Mouse (Mus musculus) telencephalon, adult 2 months (tissue): ENCODE measurements at regions not wholly inside any gene's neighbourhood (a gene's known extent, or its start where the extent isn't known, plus 50 kb on each side); places are given as distances from the start of the nearest gene placed in this dataset.

Experiments used
- DNase-seq: peaks from one replicate; pipeline ENCODE4 v3.0.0-alpha.2; 2011; ENCODE audit warnings: low read depth, low spot score

DNA sequence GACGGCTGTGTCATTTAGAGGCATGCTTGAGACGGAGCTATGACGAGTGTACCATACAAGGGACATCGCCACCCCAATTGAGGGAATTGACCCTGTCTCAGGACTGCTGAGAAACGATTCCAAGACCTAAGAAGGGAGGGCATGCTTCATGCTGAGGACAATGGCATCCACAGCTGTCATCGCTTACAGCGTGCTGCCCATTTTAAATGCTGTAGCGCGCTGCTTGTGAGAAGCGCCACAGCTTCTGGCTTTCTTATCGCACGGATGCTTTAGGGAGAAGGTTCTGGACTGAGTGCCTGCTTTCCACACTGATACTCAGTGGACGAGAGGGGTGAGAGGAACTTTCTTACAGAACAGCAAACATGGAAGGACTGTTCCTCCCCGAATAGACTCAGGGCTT lies 357.8 kb upstream of the Arglu1 start:
- DNase-seq, result no peak

DNA sequence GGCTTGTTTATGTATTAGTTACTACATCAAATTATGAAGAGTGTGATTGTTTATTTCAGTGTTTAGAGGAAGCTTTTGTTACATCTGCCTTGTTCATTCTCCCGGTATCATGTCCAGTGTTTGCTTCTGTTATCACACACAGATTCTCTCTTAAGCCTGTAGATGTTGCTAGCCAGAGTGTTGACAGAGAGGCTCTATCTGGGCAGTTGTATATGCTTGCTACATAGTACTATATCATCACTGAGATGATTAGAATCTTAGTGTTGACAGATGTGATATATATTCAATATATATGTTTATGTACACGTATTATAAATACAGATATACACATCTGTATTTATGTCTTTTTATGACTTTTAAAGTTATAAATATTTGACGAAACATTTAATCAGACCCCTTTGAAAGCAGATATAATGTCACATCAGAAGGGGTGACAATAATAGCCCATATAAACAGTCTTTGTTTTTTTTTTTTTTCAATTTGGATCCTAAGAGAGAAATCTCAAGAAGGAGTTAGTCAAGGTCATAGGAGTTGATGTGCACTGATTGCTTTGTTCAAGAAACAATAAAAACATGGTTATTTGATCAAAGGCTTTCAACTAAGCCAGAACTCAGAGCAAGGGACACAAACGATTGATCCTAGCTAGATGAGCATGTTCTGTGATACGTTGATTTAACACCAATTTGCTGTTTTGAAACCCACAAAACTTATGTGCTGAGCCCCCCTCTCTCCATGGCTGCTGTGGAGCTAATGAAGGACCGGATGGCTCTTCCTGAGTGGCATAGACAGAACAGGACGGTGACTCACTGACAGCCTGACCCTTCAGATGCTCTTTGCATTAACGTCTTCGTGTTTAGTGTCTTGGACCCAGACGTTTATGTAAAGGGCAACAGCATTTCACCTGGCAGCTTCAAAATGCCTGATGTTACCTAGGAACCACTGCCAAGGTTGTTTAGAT lies 352.8 kb upstream of the Arglu1 start:
- DNase-seq, result no peak

GRCm38 (mm10) chr8:9029156-9029555 lies 338.8 kb upstream of the Arglu1 start:
- DNase-seq, result peak; percentile 38

DNA sequence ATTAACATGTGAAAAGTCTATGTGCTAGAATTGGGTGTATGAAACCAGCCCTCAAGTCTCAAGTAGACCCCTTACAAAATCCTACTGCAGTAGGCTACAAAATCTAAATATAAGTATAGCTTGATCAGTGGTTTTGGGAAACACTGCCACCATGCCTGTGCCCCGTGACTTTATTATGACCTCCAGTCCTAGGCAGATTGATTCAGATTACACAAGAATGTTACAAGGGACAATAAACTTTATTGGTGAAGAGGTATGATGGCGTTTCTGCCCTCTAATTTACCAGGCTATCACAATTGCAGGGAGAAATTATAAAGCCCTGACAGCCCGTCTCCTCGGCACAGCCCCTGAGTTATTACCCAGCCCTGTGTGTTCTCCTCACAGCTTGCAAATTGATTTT lies 337.4 kb upstream of the Arglu1 start:
- no peak for DNase-seq

DNA sequence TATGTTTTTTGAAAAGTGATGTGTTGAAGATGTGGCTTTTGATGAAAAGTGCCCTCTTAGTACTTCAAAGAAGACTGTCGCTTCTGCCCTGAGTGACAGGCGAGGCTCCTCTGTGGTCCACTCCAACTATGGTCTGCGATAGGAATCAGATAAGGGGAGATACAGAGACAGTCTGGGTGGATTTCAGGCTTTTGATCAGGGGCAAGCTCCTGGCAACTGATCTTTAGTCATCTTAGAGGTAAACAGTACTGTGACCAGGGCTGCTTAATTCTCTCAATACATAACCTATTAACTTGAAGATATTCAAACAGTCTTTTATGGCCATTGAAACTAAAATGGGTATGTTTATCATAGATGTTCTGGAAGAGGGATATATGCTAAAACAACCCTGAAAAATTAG lies 335.6 kb upstream of the Arglu1 start:
- no peak for DNase-seq

DNA sequence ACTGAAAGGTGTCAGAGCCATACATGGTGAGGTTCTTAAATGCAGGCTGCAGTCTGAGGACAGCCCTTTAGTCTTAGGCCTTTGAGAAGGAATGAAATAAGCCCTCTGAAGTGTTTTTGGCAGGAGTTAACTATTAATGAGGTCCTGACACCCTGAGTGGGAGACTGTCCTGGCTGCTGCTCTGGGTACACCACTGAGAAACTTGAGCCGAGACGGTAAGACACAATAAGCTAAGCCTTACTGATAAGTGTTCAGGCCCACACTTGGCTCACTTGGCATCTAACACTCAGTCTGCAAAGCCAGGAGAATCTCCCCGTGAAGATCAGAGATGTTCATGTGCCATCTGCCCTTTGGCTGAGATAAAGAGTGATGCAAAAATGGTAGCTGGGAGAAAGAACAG lies 335.1 kb upstream of the Arglu1 start:
- no peak for DNase-seq

GRCm38 (mm10) chr8:9020744-9021143 lies 330.4 kb upstream of the Arglu1 start:
- no peak for DNase-seq

DNA sequence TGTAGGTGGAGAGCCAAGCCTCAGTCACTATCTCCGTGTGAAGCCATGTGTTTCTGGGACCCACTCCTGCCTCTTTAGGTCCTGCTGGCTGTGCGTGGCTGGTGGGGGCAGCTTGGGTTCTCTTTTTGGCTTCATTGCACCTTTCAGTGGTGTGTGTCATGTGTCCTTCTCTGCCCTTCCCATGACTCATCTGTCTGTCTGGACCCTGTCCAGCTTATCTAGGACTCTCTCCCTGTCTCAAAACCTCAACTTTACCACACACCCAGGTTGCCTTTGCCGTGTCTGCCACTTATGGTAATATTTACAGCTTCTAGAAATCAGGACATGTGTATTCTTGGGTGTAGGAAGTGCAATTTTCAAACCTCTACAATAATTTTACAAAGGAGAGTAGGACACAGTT lies 329.9 kb upstream of the Arglu1 start:
- DNase-seq, result no peak

GRCm38 (mm10) chr8:9011785-9012510 lies 321.6 kb upstream of the Arglu1 start:
- no peak for DNase-seq

- no peak for DNase-seq
Observed at GRCm38 (mm10) chr8:9008006-9008780, 317.9 kb upstream of the Arglu1 start.

DNA sequence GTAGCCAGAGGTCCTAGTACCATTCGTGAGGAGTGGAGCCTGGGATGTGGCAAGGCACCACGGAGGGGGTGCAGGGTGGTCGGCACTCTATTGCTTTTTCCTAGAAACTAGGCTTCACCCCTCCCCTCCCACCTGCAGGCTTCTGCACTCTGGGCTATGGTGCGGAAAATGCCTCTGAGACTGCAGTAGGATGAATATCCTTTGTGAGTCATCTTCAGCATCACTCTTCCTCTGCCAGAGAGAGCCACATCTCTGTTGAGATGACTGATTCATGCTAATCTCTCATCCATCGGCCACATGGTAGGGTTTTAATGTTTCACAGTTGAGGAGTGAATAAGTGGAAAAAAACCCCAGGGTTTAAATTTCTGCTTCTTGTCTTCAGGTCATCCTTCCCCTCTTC lies 309.6 kb upstream of the Arglu1 start:
- no peak for DNase-seq

- DNase-seq, result no peak
Observed at GRCm38 (mm10) chr8:8997621-8998020, 307.3 kb upstream of the Arglu1 start.

DNA sequence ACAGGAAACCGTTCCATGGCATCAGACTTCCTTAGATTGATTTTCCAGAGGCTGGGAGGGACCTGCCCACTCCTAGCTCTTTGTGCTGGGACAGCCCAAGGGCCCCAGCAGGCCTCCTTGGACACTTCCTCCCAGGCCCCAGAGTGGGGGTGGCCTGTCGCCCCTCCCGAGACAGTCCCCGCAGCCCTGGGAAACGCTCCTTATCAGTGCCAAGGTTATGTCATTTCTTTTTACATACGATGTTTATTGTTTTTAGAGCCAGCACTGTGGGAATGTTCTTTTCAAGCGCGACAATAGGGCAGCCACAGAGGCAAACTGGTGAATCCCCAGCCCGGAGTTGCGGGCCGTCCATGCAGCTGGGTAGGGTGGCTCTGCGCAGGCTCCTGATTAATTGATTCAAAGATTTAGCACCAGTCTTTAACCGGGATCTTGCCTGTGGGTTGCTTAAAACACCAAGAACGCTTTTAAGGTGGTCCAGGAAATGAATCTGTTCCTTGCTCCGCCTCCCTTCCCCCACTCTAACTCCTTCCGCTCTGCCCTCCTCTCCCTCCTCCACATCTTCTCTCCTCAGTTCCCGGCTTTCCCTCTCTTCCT lies 304.4 kb upstream of the Arglu1 start:
- DNase-seq, result no peak

GRCm38 (mm10) chr8:8994008-8994407 lies 303.7 kb upstream of the Arglu1 start:
- peak; percentile 79 for DNase-seq

DNA sequence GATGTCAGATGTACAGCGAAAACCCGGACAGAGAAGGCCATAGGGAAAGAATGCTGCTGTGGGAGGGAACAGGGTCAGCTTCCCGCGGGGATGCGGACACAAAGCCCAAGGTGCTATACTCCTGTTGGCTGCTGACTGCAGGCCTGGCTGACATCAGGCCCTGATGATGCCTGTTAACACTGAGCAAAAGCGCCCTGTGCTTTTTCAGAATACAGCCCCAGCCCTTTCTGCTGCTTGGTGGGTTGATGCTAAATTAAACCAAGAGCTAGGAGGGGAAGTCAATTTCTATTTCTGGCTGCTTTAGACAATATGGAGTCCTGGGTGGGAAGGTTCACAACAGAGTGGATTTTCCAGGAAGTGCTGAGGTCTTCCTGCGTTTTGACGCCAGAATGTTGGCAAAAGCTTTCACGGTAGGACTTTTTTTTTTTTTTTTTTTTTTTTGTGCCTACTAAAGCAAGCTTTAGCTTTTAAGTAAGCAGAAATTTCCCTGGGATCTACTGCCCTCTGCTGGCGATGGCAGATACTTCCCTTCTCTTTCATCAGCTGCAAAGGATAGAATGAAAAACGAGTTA lies 302.2 kb upstream of the Arglu1 start:
- DNase-seq, result peak; percentile 80

- no peak for DNase-seq
Observed at GRCm38 (mm10) chr8:8991026-8991425, 300.7 kb upstream of the Arglu1 start.

- DNase-seq, result no peak
Observed at GRCm38 (mm10) chr8:8986068-8986467, 295.7 kb upstream of the Arglu1 start.

GRCm38 (mm10) chr8:8985395-8985794 lies 295.1 kb upstream of the Arglu1 start:
- DNase-seq, result no peak

DNA sequence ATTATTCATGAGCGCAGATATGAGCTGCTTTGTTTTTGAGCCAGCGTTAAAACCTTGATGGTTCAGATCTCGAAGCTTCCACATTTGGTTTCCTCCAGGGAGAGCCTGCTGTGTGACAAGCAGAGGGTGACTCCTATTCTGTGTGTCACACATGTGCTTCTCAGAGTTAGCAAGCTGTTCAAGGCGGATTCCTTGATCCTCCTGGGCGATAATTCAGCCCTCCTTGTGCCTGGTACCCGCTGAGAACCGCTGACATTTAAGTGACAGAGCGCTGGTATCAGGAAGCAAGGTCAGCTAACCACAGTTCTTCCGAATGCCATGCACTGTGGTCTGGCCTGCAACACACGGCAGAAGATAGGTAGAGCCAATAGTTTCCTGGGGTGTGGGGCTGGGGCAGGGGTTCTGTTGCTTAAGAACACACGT lies 294.5 kb upstream of the Arglu1 start:
- DNase-seq, result no peak

- DNase-seq, result no peak
Observed at GRCm38 (mm10) chr8:8984159-8984828, 294.0 kb upstream of the Arglu1 start.
